ENCODE assay signal across 8 mouse cellular contexts in the genomic region with DNA sequence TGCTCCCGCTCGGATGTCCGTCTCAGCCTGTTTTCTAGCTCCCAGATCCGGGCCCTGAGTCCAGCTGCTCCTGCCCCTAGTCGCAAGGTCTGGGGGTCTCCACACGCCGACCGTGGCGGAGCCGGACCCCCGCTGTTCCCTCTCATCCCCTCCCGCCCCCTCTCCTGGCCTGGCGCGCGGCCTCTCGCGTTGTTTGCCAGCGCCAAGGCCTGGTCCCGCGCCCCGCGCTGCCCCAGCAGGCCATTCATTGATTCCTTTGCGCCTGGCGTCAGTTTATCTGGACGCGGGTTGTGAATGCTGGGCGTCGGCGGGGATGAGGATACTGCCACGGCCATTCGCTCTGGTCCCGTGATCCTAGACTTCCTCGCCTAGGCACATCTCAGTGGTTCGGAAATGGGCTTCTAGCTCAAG. TPM values are rescaled to one million over a fixed set of nuclear protein-coding genes. Genes with fewer than 3 reads are reported as not detected.
DNase-seq lines count a peak whose midpoint lies in the region; ATAC-seq and TF ChIP-seq lines count a peak whose summit lies in the region.

No protein-coding gene starts in this region.

- peaks cover 14% of the 10 kb centered on the region; the same call in 1 of the 2 replicates for H3K4me1 ChIP-seq in kidney, embryonic 14.5 days (ENCODE audit: control insufficient read depth, insufficient read depth, low read length)
- peaks cover 3 to 10% of the 10 kb centered on the region in 2 experiments; a peak in 3 of 4 replicates for H3K4me1 ChIP-seq in MEL (ENCODE audit: control insufficient read depth in 1 of 2, insufficient read depth in 2 of 2, low read length in 2 of 2)

- H3K4me3 ChIP-seq in kidney, embryonic 14.5 days (ENCODE audit: low read length) = peak overlapping the region; percentile 90
- H3K4me3 ChIP-seq in MEL (ENCODE audit: control insufficient read depth in 1 of 2, insufficient read depth in 1 of 2, low read depth in 2 of 2, low read length in 2 of 2) = peak overlapping the region; percentile 31 to 65

- intact Hi-C loops in heart, postnatal 10 days (cut with DNase I) = loop anchor here (5.0 kb wide), 1 partner anchor 81 kb away; a partner anchor contains a TSS

- no peak for DNase-seq in kidney, adult 9 months
- DNase-seq in MEL (ENCODE audit: low read depth, low spot score) (peak; percentile 87), liver (peak; percentile 80)
- DNase-seq in embryo, embryonic 10.5 days (ENCODE audit: low spot score) = peak; percentile 89
- peak; percentile 71 to 75 for DNase-seq in heart, postnatal 10 days
- peak; percentile 92 for DNase-seq in neural tube, embryonic 10.5 days (ENCODE audit: extremely low spot score, low spot score)
- DNase-seq in right cerebral cortex, adult 18-20 months = no peak

- TF ChIP-seq CTCF in MEL (IDR thresholded peaks at IDR 0.05 in 2 of 3, conservative IDR thresholded peaks at IDR 0.05 in 1 of 3; ENCODE audit: control insufficient read depth in 1 of 3, insufficient read depth in 1 of 3, low read depth in 2 of 3, low read length in 3 of 3, poor library complexity in 1 of 3, severe bottlenecking in 1 of 3) = no peak

- peak overlapping the region; percentile 67 for H3K4me2 ChIP-seq in kidney, embryonic 14.5 days (replicated peaks; ENCODE audit: low read depth, low read length)

- H3K27ac ChIP-seq in kidney, embryonic 14.5 days (ENCODE audit: low read depth, low read length) = peak overlapping the region; percentile 94
- H3K27ac ChIP-seq in MEL (ENCODE audit: control insufficient read depth, low read depth, low read length) = peak overlapping the region; percentile 98

- no peak for TF ChIP-seq RAD21 in MEL (IDR thresholded peaks at IDR 0.05; ENCODE audit: low read depth, low read length)

- peaks cover 67% of the 10 kb centered on the region for H3K79me2 ChIP-seq in MEL (ENCODE audit: control insufficient read depth, insufficient read depth, low read length, poor library complexity)

- TF ChIP-seq EP300 in MEL (IDR thresholded peaks at IDR 0.05; ENCODE audit: low read depth in 1 of 2, low read length in 2 of 2) = no peak

- no peaks in the 10 kb centered on the region for H3K9me3 ChIP-seq in kidney, embryonic 14.5 days (ENCODE audit: control insufficient read depth, low read length)
- no peaks in the 10 kb centered on the region for H3K9me3 ChIP-seq in MEL (replicated peaks; ENCODE audit: insufficient read depth, low read length)

- TF ChIP-seq POLR2A in MEL (IDR thresholded peaks at IDR 0.05; ENCODE audit: control insufficient read depth in 1 of 2, insufficient read depth in 1 of 2, low read depth in 1 of 2, low read length in 2 of 2, poor library complexity in 1 of 2) = peak in 1 of 2 experiments; percentile 60; a peak in 2 of 4 replicates

- H3K36me3 ChIP-seq in kidney, embryonic 14.5 days (ENCODE audit: control insufficient read depth, insufficient read depth, low read length) = peaks cover 11% of the 10 kb centered on the region
- peaks cover 3 to 43% of the 10 kb centered on the region in 2 experiments; a peak in 3 of 4 replicates for H3K36me3 ChIP-seq in MEL (ENCODE audit: control insufficient read depth in 1 of 2, insufficient read depth in 2 of 2, low read length in 2 of 2)

- WGBS in kidney, embryonic 14.5 days = 0% methylated on average over 33 of the region's 34 CpGs

- peak; percentile 46 for ATAC-seq in kidney, embryonic 14.5 days (ENCODE audit: low FRiP score, low TSS enrichment)

- H3K9ac ChIP-seq in kidney, embryonic 14.5 days (ENCODE audit: low read depth, low read length) = peak overlapping the region; percentile 92
- H3K9ac ChIP-seq in MEL (ENCODE audit: control insufficient read depth, low read depth, low read length, poor library complexity, severe bottlenecking) = peak overlapping the region; percentile 99

- H3K27me3 ChIP-seq in kidney, embryonic 14.5 days (ENCODE audit: control insufficient read depth, insufficient read depth, low read length) = no peaks in the 10 kb centered on the region
- H3K27me3 ChIP-seq in MEL (ENCODE audit: control insufficient read depth in 1 of 2, insufficient read depth in 2 of 2, low read length in 2 of 2) = no peaks in the 10 kb centered on the region

TF ChIP-seq in MEL, 35 proteins besides CTCF, POLR2A, EP300 and RAD21:
- TF ChIP-seq SMC3 (IDR thresholded peaks at IDR 0.05; ENCODE audit: low read depth, low read length) = no peak
- peak; percentile 47 for TF ChIP-seq NELFE (IDR thresholded peaks at IDR 0.05; ENCODE audit: low read depth, low read length)
- TF ChIP-seq JUND (IDR thresholded peaks at IDR 0.05; ENCODE audit: low read depth, low read length) = no peak
- TF ChIP-seq E2F4 (IDR thresholded peaks at IDR 0.05; ENCODE audit: borderline replicate concordance, low read depth, low read length) = no peak
- no peak for TF ChIP-seq POLR2AphosphoS5 (IDR thresholded peaks at IDR 0.05; ENCODE audit: borderline replicate concordance, low read depth, low read length)
- no peak for TF ChIP-seq TAL1 (IDR thresholded peaks at IDR 0.05; ENCODE audit: low read length)
- TF ChIP-seq TCF12 (IDR thresholded peaks at IDR 0.05; ENCODE audit: low read depth, low read length) = no peak
- TF ChIP-seq ZKSCAN1 (IDR thresholded peaks at IDR 0.05; ENCODE audit: low read depth, low read length) = no peak
- 0 out of 2 replicates have a peak, but pooled peaks have one; percentile 38 for TF ChIP-seq ZMIZ1 (IDR thresholded peaks at IDR 0.05; ENCODE audit: low read depth, low read length)
- TF ChIP-seq ETS1 (IDR thresholded peaks at IDR 0.05; ENCODE audit: low read depth, low read length) = no peak
- no peak for TF ChIP-seq HCFC1 (IDR thresholded peaks at IDR 0.05; ENCODE audit: low read depth, low read length)
- TF ChIP-seq ZNF384 (IDR thresholded peaks at IDR 0.05; ENCODE audit: low read depth, low read length) = no peak
- TF ChIP-seq MEF2A (IDR thresholded peaks at IDR 0.05; ENCODE audit: extremely low read depth, insufficient replicate concordance, low read depth, low read length, poor library complexity, severe bottlenecking) = no peak
- TF ChIP-seq USF2 (IDR thresholded peaks at IDR 0.05; ENCODE audit: borderline replicate concordance in 1 of 2, insufficient read depth in 1 of 2, low read depth in 1 of 2, low read length in 2 of 2) = no peak
- peak; percentile 55; the same call in 1 of the 2 replicates for TF ChIP-seq MAX (IDR thresholded peaks at IDR 0.05; ENCODE audit: low read length)
- peak; percentile 12; the same call in 1 of the 2 replicates for TF ChIP-seq NRF1 (IDR thresholded peaks at IDR 0.05; ENCODE audit: insufficient read depth, low read depth, low read length, poor library complexity, severe bottlenecking)
- TF ChIP-seq POLR2AphosphoS2 (IDR thresholded peaks at IDR 0.05; ENCODE audit: low read length) = no peak
- TF ChIP-seq SIN3A (IDR thresholded peaks at IDR 0.05; ENCODE audit: low read length) = peak; percentile 41; the same call in 1 of the 2 replicates
- TF ChIP-seq TBP (IDR thresholded peaks at IDR 0.05; ENCODE audit: low read depth, low read length) = 0 out of 2 replicates have a peak, but pooled peaks have one; percentile 32
- TF ChIP-seq MAFK (IDR thresholded peaks at IDR 0.05; ENCODE audit: borderline replicate concordance, low read depth, low read length) = no peak
- peak; percentile 69; the same call in 1 of the 2 replicates for TF ChIP-seq MXI1 (IDR thresholded peaks at IDR 0.05; ENCODE audit: low read depth, low read length)
- TF ChIP-seq CHD2 (IDR thresholded peaks at IDR 0.05; ENCODE audit: low read length) = no peak
- TF ChIP-seq ELF1 (IDR thresholded peaks at IDR 0.05; ENCODE audit: low read depth, low read length) = no peak
- TF ChIP-seq MYC (IDR thresholded peaks at IDR 0.05; ENCODE audit: low read depth, low read length) = no peak
- TF ChIP-seq BHLHE40 (IDR thresholded peaks at IDR 0.05; ENCODE audit: borderline replicate concordance, low read depth, low read length) = no peak
- no peak for TF ChIP-seq MYB (IDR thresholded peaks at IDR 0.05; ENCODE audit: low read depth, low read length)
- no peak for TF ChIP-seq RCOR1 (IDR thresholded peaks at IDR 0.05; ENCODE audit: low read depth, low read length)
- TF ChIP-seq MAZ (IDR thresholded peaks at IDR 0.05; ENCODE audit: low read depth, low read length) = no peak; the same call in 1 of the 2 replicates
- 0 out of 2 replicates have a peak, but pooled peaks have one; percentile 35 for TF ChIP-seq UBTF (IDR thresholded peaks at IDR 0.05; ENCODE audit: borderline replicate concordance, insufficient read depth, low read depth, low read length)
- TF ChIP-seq GABPA (IDR thresholded peaks at IDR 0.05; ENCODE audit: low read depth, low read length) = no peak
- no peak for TF ChIP-seq GATA1 (IDR thresholded peaks at IDR 0.05; ENCODE audit: low read depth, low read length)
- no peak for TF ChIP-seq ZC3H11A (IDR thresholded peaks at IDR 0.05; ENCODE audit: low read depth, low read length)
- 0 out of 2 replicates have a peak, but pooled peaks have one; percentile 24 for TF ChIP-seq KAT2A (conservative IDR thresholded peaks at IDR 0.05; ENCODE audit: low read depth, low read length)
- peak; percentile 37; the same call in 1 of the 2 replicates for TF ChIP-seq USF1 (IDR thresholded peaks at IDR 0.05; ENCODE audit: low read depth, low read length)
- no peak; the same call in 1 of the 2 replicates for TF ChIP-seq CHD1 (IDR thresholded peaks at IDR 0.05; ENCODE audit: low read depth, low read length)

RNA-seq across cellular contexts. Expression of a gene that starts 0.6 kb away (rescaled TPM):
- 76.1 and 92.9 TPM in 2 replicates for polyA plus RNA-seq in kidney, embryonic 14.5 days (2014; fragmentation: Nextera tagmentation; extraction: Ambion mirVana)
- total RNA-seq in MEL (2012; rRNA removed) = 62.7 and 65.1 TPM in 2 replicates
- 10 to 100 TPM in 1 of 2 experiments, not detected in 1; 85.0 TPM for polyA plus RNA-seq in MEL (2012; ENCODE audit: insufficient read depth in 1 of 2, insufficient read length in 2 of 2, low read depth in 1 of 2, low replicate concordance in 2 of 2, missing spikeins in 1 of 2)
- 10 to 100 TPM; 20.8 to 22.4 TPM for total RNA-seq in heart, postnatal 10 days (2021)

RNA-seq across cellular contexts. Expression of a gene that starts 36.2 kb away (rescaled TPM):
- 1.0 and 1.2 TPM in 2 replicates for polyA plus RNA-seq in kidney, embryonic 14.5 days (2014; fragmentation: Nextera tagmentation; extraction: Ambion mirVana)
- total RNA-seq in MEL (2012; rRNA removed) = 0.13 and 0.15 TPM in 2 replicates
- under 1 TPM in 1 of 2 experiments, not detected in 1; 0.77 TPM for polyA plus RNA-seq in MEL (2012; ENCODE audit: insufficient read depth in 1 of 2, insufficient read length in 2 of 2, low read depth in 1 of 2, low replicate concordance in 2 of 2, missing spikeins in 1 of 2)
- not detected for total RNA-seq in heart, postnatal 10 days (2021)

RNA-seq across cellular contexts. Expression of a gene that starts 37.6 kb away (rescaled TPM):
- polyA plus RNA-seq in kidney, embryonic 14.5 days (2014; fragmentation: Nextera tagmentation; extraction: Ambion mirVana) = 31.9 and 43.9 TPM in 2 replicates
- total RNA-seq in MEL (2012; rRNA removed) = 24.0 and 27.7 TPM in 2 replicates
- 10 to 100 TPM; 17.8 to 77.6 TPM for polyA plus RNA-seq in MEL (2012; ENCODE audit: insufficient read depth in 1 of 2, insufficient read length in 2 of 2, low read depth in 1 of 2, low replicate concordance in 2 of 2, missing spikeins in 1 of 2)
- total RNA-seq in heart, postnatal 10 days (2021) = 10 to 100 TPM; 13.6 to 18.5 TPM

Comparison
In these comparisons a context has a peak if more than half of its experiments do, and no peak if none do; other contexts are left out.
1. DNase-seq: peak in MEL (single experiment), embryo, embryonic 10.5 days (single experiment), heart, postnatal 10 days (2 of 2), liver (single experiment) and neural tube, embryonic 10.5 days (single experiment); none in kidney, adult 9 months (single experiment) and right cerebral cortex, adult 18-20 months (single experiment).